Mouse (Mus musculus) spleen, postnatal 10 days (tissue): ENCODE data around the gene Hoxd4.

Experiments used
- DNase-seq, 2 experiments: peaks; one replicate each; pipeline ENCODE4 v3.0.0; 2021 to 2022; ENCODE audit warnings: low spot score in 2 of 2

Hoxd4 gene

GRCm38 (mm10) chr2:74711721-74712621, at the start of gene Hoxd4, which contains the start of gene Hoxd3:
Hoxd4 (plus strand) TSS chr2:74711929.
Hoxd3 (plus strand) TSS chr2:74711927.
- no peak for DNase-seq

GRCm38 (mm10) chr2:74663291-74663925, 48.3 kb upstream of the Hoxd4 start:
- peak in 1 of 2 experiments; percentile 35 for DNase-seq

- DNase-seq = no peak
Observed at GRCm38 (mm10) chr2:74666411-74666810, 45.3 kb upstream of the Hoxd4 start.

- DNase-seq = no peak
Observed at GRCm38 (mm10) chr2:74667191-74667841, 44.4 kb upstream of the Hoxd4 start.

- DNase-seq = no peak
Observed at GRCm38 (mm10) chr2:74667842-74668357, 43.8 kb upstream of the Hoxd4 start, which contains the start of gene Hoxd13. Hoxd13 (plus strand) TSS chr2:74668310.

- DNase-seq = no peak
Observed at GRCm38 (mm10) chr2:74668370-74669229, 43.1 kb upstream of the Hoxd4 start.

- DNase-seq = no peak
Observed at GRCm38 (mm10) chr2:74669230-74669578, 42.5 kb upstream of the Hoxd4 start.

GRCm38 (mm10) chr2:74669650-74670235, 42.0 kb upstream of the Hoxd4 start:
- DNase-seq = no peak

GRCm38 (mm10) chr2:74670632-74671188, 41.0 kb upstream of the Hoxd4 start:
- no peak for DNase-seq

GRCm38 (mm10) chr2:74671847-74672246, 39.9 kb upstream of the Hoxd4 start:
- no peak for DNase-seq

- peak in 1 of 2 experiments; percentile 59 for DNase-seq
Observed at GRCm38 (mm10) chr2:74672481-74673362, 39.0 kb upstream of the Hoxd4 start.

- no peak for DNase-seq
Observed at GRCm38 (mm10) chr2:74673835-74674425, 37.8 kb upstream of the Hoxd4 start.

GRCm38 (mm10) chr2:74674881-74675665, 36.7 kb upstream of the Hoxd4 start, which contains the start of gene Hoxd12:
Hoxd12 (plus strand) TSS chr2:74675013.
- no peak for DNase-seq

GRCm38 (mm10) chr2:74675666-74676282, 36.0 kb upstream of the Hoxd4 start:
- no peak for DNase-seq

GRCm38 (mm10) chr2:74676376-74677052, 35.2 kb upstream of the Hoxd4 start:
- DNase-seq = no peak

GRCm38 (mm10) chr2:74677106-74677505, 34.6 kb upstream of the Hoxd4 start:
- no peak for DNase-seq
